Mouse (Mus musculus) ES-Bruce4 (cell line): ENCODE data around the gene Hoxd8. TPM values are rescaled to one million over a fixed set of nuclear protein-coding genes. Genes with fewer than 3 reads are reported as not detected.

Experiments used
- H3K27ac ChIP-seq: 2 replicates; pipeline ENCODE4 v1.5.1; 2012; ENCODE audit warnings: low read length, inconsistent platforms; ENCODE audit not compliant: insufficient read depth
- H3K27me3 ChIP-seq: 2 replicates; pipeline ENCODE4 v1.6.1; 2012; ENCODE audit warnings: mild to moderate bottlenecking, low read length, inconsistent platforms; ENCODE audit not compliant: control insufficient read depth, poor library complexity, insufficient read depth, severe bottlenecking
- H3K36me3 ChIP-seq: 2 replicates; pipeline ENCODE4 v1.6.1; 2012; ENCODE audit warnings: inconsistent platforms, mild to moderate bottlenecking, low read length, moderate library complexity; ENCODE audit not compliant: control insufficient read depth, poor library complexity, insufficient read depth, severe bottlenecking
- H3K4me1 ChIP-seq: one replicate; pipeline ENCODE4 v1.8.1; 2011; ENCODE audit warnings: low read length; ENCODE audit not compliant: control insufficient read depth, insufficient read depth
- H3K4me3 ChIP-seq: 2 replicates; pipeline ENCODE4 v1.5.1; 2011; ENCODE audit warnings: low read depth, mild to moderate bottlenecking, low read length
- H3K9ac ChIP-seq: 2 replicates; pipeline ENCODE4 v1.6.1; 2012; ENCODE audit warnings: low read depth, mild to moderate bottlenecking, inconsistent platforms; ENCODE audit not compliant: poor library complexity, severe bottlenecking
- H3K9me3 ChIP-seq: replicated peaks from 2 replicates; pipeline ENCODE4 v1.6.1; 2012; ENCODE audit warnings: mild to moderate bottlenecking, low read length, inconsistent platforms; ENCODE audit not compliant: control insufficient read depth, poor library complexity, insufficient read depth, severe bottlenecking
- CTCF ChIP-seq: IDR thresholded peaks from one replicate; pipeline ENCODE4 v1.8.1; 2011; ENCODE audit warnings: low read depth, low read length
- EP300 ChIP-seq: IDR thresholded peaks from 2 replicates; pipeline ENCODE4 v1.6.1; 2011; ENCODE audit warnings: low read depth, low read length; ENCODE audit not compliant: insufficient read depth
- POLR2A ChIP-seq: IDR thresholded peaks from one replicate; pipeline ENCODE4 v1.8.1; 2011; ENCODE audit warnings: low read length; ENCODE audit not compliant: insufficient read depth
- polyA plus RNA-seq: library from polyadenylated mRNA; stranded (reverse); fragments of >200 nt; gene quantifications from 2 replicates; pipeline ENCODE4 v1.2.4, GENCODE M21; 2011; ENCODE audit warnings: low read depth; ENCODE audit not compliant: missing spikeins, insufficient read depth, insufficient read length

Gene Hoxd8
- polyA plus RNA-seq, 1 experiment, result 2.1 TPM

GRCm38 (mm10) chr2:74720955-74721491 is 16.6 kb downstream of the Hoxd8 start:
- peaks cover 1% of the 10 kb centered on the region for H3K4me1 ChIP-seq
- TF ChIP-seq POLR2A (no peak), EP300 (no peak), CTCF (no peak)
- no peaks in the 10 kb centered on the region for H3K36me3 ChIP-seq
- H3K4me3 ChIP-seq, result no peak overlapping the region
- H3K9ac ChIP-seq, result no peak overlapping the region
- H3K27me3 ChIP-seq, result peaks cover 19% of the 10 kb centered on the region
- no peaks in the 10 kb centered on the region for H3K9me3 ChIP-seq
- H3K27ac ChIP-seq, result no peak overlapping the region

DNA sequence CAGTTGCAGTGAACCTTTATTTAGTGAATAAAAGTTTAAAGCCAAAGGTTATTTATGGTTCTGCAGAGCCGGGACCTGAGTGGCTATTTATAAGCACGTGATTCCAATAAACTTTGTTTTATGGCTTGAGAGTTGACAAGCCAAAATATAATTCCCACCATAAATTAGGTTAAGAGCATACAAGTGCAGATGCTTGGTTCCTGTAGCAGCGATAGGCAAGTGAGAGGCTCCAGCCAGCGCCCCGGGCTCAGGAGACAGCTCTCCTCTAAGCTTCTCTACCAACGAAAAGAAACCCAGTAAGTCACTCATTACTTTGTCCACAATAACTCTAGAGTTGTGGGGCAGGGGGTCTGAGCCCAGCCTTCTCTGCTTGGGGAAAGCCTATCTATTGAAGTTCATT is 17.5 kb downstream of the Hoxd8 start:
- H3K36me3 ChIP-seq, result no peaks in the 10 kb centered on the region
- H3K4me3 ChIP-seq, result no peak overlapping the region
- H3K27ac ChIP-seq, result no peak overlapping the region
- H3K4me1 ChIP-seq, result peaks cover 1% of the 10 kb centered on the region
- H3K27me3 ChIP-seq, result peaks cover 25% of the 10 kb centered on the region
- H3K9me3 ChIP-seq, result no peaks in the 10 kb centered on the region
- TF ChIP-seq CTCF, result no peak
- no peak for TF ChIP-seq EP300
- TF ChIP-seq POLR2A, result no peak
- H3K9ac ChIP-seq, result no peak overlapping the region

DNA sequence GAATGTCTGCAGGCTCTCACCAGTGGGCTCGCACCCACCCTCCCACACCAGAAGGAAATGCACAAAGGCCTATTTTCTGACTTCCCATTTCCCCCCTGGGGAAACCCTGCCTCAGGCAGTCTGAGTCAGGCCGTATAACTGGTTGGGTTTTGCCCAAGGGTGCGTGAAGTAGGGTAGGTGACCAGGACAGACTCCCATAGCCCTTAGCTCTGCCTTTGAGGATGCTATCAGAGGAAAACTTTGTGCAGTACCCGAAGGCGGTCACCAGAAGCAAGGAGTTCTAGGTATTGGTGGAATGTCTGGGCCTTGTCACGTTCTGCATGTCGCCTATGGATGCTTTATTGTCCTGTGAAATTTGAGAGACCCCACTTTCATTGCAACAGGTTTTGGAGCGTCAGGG is 18.5 kb downstream of the Hoxd8 start:
- no peaks in the 10 kb centered on the region for H3K36me3 ChIP-seq
- no peak overlapping the region for H3K4me3 ChIP-seq
- no peaks in the 10 kb centered on the region for H3K9me3 ChIP-seq
- H3K27ac ChIP-seq, result no peak overlapping the region
- TF ChIP-seq CTCF (no peak), POLR2A (no peak), EP300 (no peak)
- peaks cover 1% of the 10 kb centered on the region for H3K4me1 ChIP-seq
- H3K9ac ChIP-seq, result no peak overlapping the region
- peaks cover 30% of the 10 kb centered on the region for H3K27me3 ChIP-seq

- Histone ChIP-seq H3K27me3 (peaks cover 31% of the 10 kb centered on the region), H3K9me3 (no peaks in the 10 kb centered on the region), H3K4me1 (peaks cover 1% of the 10 kb centered on the region), H3K36me3 (no peaks in the 10 kb centered on the region), H3K9ac (no peak overlapping the region), H3K4me3 (no peak overlapping the region), H3K27ac (no peak overlapping the region)
- no peak for TF ChIP-seq EP300
- TF ChIP-seq POLR2A, result no peak
- TF ChIP-seq CTCF, result no peak
Observed at GRCm38 (mm10) chr2:74724244-74725015, 20.0 kb downstream of the Hoxd8 start.

GRCm38 (mm10) chr2:74725171-74725570 is 20.8 kb downstream of the Hoxd8 start:
- TF ChIP-seq CTCF, result no peak
- TF ChIP-seq EP300, result no peak
- no peak for TF ChIP-seq POLR2A
- Histone ChIP-seq H3K4me1 (no peaks in the 10 kb centered on the region), H3K4me3 (no peak overlapping the region), H3K9ac (no peak overlapping the region), H3K36me3 (no peaks in the 10 kb centered on the region), H3K27me3 (peaks cover 31% of the 10 kb centered on the region), H3K9me3 (no peaks in the 10 kb centered on the region), H3K27ac (no peak overlapping the region)

DNA sequence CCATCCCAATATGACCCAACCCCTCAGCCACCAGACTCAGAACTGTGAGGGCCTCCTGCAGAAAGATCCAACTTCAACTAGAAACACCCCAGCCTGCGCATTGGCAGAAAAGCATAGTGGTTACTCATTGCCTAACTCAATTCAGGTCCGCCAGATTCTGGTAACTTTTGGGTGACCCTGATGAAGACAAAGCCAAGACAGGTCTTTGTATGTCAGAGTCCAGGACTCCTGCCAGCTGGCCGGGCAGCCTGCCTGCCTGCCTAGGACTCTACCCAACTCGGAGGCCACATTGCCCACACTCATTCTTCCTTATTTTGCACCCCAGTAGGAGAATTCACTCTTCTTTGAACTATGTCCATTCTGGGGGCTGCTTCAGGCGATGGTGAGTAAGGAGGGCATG is 22.1 kb downstream of the Hoxd8 start, which contains the start of gene Gm28230:
Gm28230 (plus strand) TSS at position 178 of the 400 bp plus-strand sequence.
- TF ChIP-seq CTCF, result no peak
- no peak for TF ChIP-seq POLR2A
- no peak for TF ChIP-seq EP300
- Histone ChIP-seq H3K27me3 (peaks cover 39% of the 10 kb centered on the region), H3K4me1 (no peaks in the 10 kb centered on the region), H3K9ac (peak within 1 kb of the TSS; percentile 41), H3K36me3 (no peaks in the 10 kb centered on the region), H3K4me3 (peak within 1 kb of the TSS; percentile 63), H3K9me3 (no peaks in the 10 kb centered on the region), H3K27ac (no peak within 1 kb of the TSS)
